Mouse (Mus musculus): ENCODE results near the gene Zfp810. TPM values are rescaled to one million over a fixed set of nuclear protein-coding genes. Genes with fewer than 3 reads are reported as not detected.

The Zfp810 gene
- polyA plus RNA-seq (2015; fragmentation: Nextera tagmentation; extraction: Ambion mirVana), result 16.9 and 18.2 TPM in 2 replicates

DNA sequence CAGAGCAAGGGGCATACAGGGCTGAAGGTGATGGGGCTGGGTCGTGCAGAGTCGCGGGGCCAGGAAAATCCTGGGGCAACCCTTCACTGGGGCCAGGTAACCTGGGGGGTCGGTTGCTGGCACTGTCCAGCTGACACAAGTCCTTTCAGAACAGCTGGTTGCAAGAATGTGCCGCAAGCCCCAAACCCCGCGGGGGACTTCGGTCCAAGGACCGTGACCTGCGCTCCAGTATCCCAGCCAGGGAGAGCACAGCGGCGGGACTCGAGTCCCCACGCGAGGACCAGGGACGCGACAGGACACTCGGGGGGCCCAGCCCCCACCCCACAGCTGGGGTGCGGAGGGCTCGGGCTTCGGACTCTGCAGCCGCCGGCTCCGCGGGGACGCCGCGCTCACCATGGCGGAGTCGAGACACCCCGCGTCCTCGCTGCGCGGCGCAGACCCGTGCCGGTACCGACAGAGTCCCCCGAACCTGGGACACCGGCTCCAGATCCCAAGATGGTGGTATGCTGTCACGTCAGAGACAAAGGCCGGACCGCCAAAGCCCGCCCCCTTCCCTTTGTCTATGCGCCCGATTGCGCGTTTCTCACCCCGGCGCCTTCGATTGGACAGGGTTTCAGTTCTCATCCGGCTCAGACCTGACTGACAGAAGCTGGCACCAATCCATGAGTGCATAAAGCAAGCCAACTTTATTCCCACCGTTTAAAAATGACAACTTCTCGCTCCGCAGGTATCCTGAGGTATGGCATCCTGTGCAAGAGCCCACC is at the start of gene Zfp810:
TSS of gene Zfp810 (minus strand) at position 493 of the 764 bp plus-strand sequence.
- peaks cover 10% of the 10 kb centered on the region for H3K4me1 ChIP-seq (replicated peaks; ENCODE audit: insufficient read depth, low read length)
- WGBS, result under 1% methylated on average over 56 of the region's 56 CpGs
- peak within 1 kb of the TSS; percentile 95 for H3K9ac ChIP-seq (ENCODE audit: low read depth, low read length)
- peak within 1 kb of the TSS; percentile 64 for H3K27ac ChIP-seq
- TF ChIP-seq CTCF (IDR thresholded peaks at IDR 0.05; ENCODE audit: low read depth), result no peak
- H3K9me3 ChIP-seq (replicated peaks; ENCODE audit: low read length), result no peaks in the 10 kb centered on the region
- H3K27me3 ChIP-seq (ENCODE audit: insufficient read depth, low read length), result no peaks in the 10 kb centered on the region
- ATAC-seq (replicated peaks; ENCODE audit: low FRiP score, low read depth) (peak; percentile 98), DNase-seq (ENCODE audit: low spot score) (peak; percentile 99)
- H3K36me3 ChIP-seq (ENCODE audit: insufficient read depth, low read length), result peaks cover 18% of the 10 kb centered on the region; the same call in 1 of the 2 replicates
- peak within 1 kb of the TSS; percentile 90 for H3K4me2 ChIP-seq (ENCODE audit: low read length)
- peak within 1 kb of the TSS; percentile 88 for H3K4me3 ChIP-seq (replicated peaks; ENCODE audit: low read depth, low read length)

DNA sequence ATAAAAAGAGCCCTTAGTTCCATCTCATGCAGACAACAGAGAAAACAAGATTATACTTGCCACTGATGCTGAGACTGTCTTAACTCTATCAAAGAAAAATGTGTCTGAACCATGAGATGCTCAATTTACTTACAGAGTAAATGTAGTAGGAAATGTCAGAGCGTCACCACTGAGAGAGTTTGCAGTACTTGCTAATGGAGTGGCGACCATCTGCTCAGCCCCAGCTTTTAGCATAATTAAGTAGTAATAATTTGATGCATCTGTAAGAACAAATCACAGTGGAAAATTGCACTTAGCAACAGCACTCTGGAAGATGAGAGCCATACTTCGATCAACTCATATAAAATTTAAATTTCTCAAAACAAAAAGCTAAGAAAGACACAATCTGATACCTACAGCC is 48.5 kb upstream of the Zfp810 start:
- no peak overlapping the region for H3K4me3 ChIP-seq (replicated peaks; ENCODE audit: low read depth, low read length)
- DNase-seq (ENCODE audit: low spot score) (no peak), ATAC-seq (replicated peaks; ENCODE audit: low FRiP score, low read depth) (no peak)
- peaks cover 40% of the 10 kb centered on the region for H3K36me3 ChIP-seq (ENCODE audit: insufficient read depth, low read length)
- no peaks in the 10 kb centered on the region for H3K27me3 ChIP-seq (ENCODE audit: insufficient read depth, low read length)
- WGBS, result 96% methylated on average over 3 of the region's 3 CpGs
- H3K4me1 ChIP-seq (replicated peaks; ENCODE audit: insufficient read depth, low read length), result no peaks in the 10 kb centered on the region
- H3K27ac ChIP-seq, result no peak overlapping the region
- H3K9me3 ChIP-seq (replicated peaks; ENCODE audit: low read length), result no peaks in the 10 kb centered on the region
- no peak for TF ChIP-seq CTCF (IDR thresholded peaks at IDR 0.05; ENCODE audit: low read depth)
- H3K4me2 ChIP-seq (ENCODE audit: low read length), result no peak overlapping the region
- no peak overlapping the region for H3K9ac ChIP-seq (ENCODE audit: low read depth, low read length)

DNA sequence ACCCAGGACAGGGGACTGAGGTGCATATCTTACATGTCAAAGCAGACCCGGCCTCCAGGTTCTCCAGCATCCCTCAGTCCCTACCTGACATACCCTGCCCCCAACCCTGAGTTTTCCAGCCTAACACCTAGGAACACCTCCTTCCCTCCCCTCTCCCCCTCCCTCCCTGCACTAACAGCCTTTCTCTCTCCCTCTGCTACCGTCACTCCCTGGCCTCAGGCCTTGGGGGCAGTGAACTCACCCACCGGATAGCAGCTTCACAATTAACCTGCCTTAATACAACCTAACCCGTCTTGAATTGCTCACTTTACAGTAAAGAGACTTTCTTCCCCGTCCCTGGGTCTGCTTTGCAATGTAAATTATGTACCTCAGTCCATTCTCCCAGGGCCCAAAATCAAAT is 46.5 kb upstream of the Zfp810 start:
- Histone ChIP-seq H3K27ac (no peak overlapping the region), H3K4me2 (ENCODE audit: low read length) (no peak overlapping the region), H3K36me3 (ENCODE audit: insufficient read depth, low read length) (peaks cover 28% of the 10 kb centered on the region), H3K27me3 (ENCODE audit: insufficient read depth, low read length) (no peaks in the 10 kb centered on the region), H3K9ac (ENCODE audit: low read depth, low read length) (no peak overlapping the region), H3K9me3 (replicated peaks; ENCODE audit: low read length) (no peaks in the 10 kb centered on the region), H3K4me1 (replicated peaks; ENCODE audit: insufficient read depth, low read length) (no peaks in the 10 kb centered on the region), H3K4me3 (replicated peaks; ENCODE audit: low read depth, low read length) (no peak overlapping the region)
- TF ChIP-seq CTCF (IDR thresholded peaks at IDR 0.05; ENCODE audit: low read depth), result no peak
- 77% methylated on average over 5 of the region's 5 CpGs for WGBS
- no peak for DNase-seq (ENCODE audit: low spot score)
- no peak for ATAC-seq (replicated peaks; ENCODE audit: low FRiP score, low read depth)

DNA sequence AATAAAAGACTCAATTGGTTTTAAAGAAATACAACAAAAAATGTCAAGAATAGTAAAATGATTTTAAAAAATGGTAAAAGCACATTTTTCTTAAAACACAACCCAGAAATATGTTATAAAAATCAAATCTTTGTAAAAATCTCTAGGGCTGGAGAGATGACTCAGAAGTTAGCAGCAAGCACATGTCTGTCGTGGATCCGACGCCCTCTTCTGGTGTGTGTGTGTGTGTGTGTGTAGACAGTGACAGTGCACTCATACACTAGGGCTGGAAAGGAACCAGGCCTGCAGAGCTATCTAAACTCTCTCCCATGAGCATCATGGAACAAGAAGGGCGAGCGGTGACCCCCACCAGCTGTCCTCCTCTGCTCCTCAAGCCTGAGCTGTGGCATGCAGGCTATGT is 46.0 kb upstream of the Zfp810 start:
- H3K4me2 ChIP-seq (ENCODE audit: low read length), result no peak overlapping the region
- no peaks in the 10 kb centered on the region for H3K27me3 ChIP-seq (ENCODE audit: insufficient read depth, low read length)
- no peak for ATAC-seq (replicated peaks; ENCODE audit: low FRiP score, low read depth)
- WGBS, result 95% methylated on average over 5 of the region's 5 CpGs
- TF ChIP-seq CTCF (IDR thresholded peaks at IDR 0.05; ENCODE audit: low read depth), result no peak
- no peak overlapping the region for H3K27ac ChIP-seq
- no peak for DNase-seq (ENCODE audit: low spot score)
- H3K9ac ChIP-seq (ENCODE audit: low read depth, low read length), result no peak overlapping the region
- no peaks in the 10 kb centered on the region for H3K9me3 ChIP-seq (replicated peaks; ENCODE audit: low read length)
- no peak overlapping the region for H3K4me3 ChIP-seq (replicated peaks; ENCODE audit: low read depth, low read length)
- peaks cover 25% of the 10 kb centered on the region for H3K36me3 ChIP-seq (ENCODE audit: insufficient read depth, low read length)
- H3K4me1 ChIP-seq (replicated peaks; ENCODE audit: insufficient read depth, low read length), result no peaks in the 10 kb centered on the region

DNA sequence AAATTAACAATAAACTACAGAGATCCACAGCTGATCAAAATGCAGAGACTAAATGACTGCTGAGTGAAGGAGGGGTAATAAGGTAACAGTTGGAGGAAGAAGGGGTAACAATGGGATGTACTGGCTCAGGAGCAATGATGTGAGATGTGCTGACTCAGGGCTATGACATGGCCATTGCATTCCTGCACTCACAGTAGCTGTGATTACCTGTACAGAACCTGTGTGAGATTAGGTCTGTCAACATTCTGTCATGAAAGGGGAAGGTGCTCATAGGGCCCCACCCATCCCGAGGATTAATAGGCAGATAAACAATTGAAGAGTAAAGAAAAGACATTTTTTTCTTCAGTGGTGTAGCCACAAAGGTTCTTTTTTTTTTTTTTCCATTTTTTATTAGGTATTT is 32.9 kb upstream of the Zfp810 start:
- no peak overlapping the region for H3K9ac ChIP-seq (ENCODE audit: low read depth, low read length)
- DNase-seq (ENCODE audit: low spot score), result no peak
- H3K9me3 ChIP-seq (replicated peaks; ENCODE audit: low read length), result no peaks in the 10 kb centered on the region
- H3K27me3 ChIP-seq (ENCODE audit: insufficient read depth, low read length), result no peaks in the 10 kb centered on the region
- no peak for TF ChIP-seq CTCF (IDR thresholded peaks at IDR 0.05; ENCODE audit: low read depth)
- WGBS, result 94% methylated on average over 1 of the region's 1 CpGs
- ATAC-seq (replicated peaks; ENCODE audit: low FRiP score, low read depth), result no peak
- peaks cover 4% of the 10 kb centered on the region; the same call in 1 of the 2 replicates for H3K36me3 ChIP-seq (ENCODE audit: insufficient read depth, low read length)
- H3K4me1 ChIP-seq (replicated peaks; ENCODE audit: insufficient read depth, low read length), result no peaks in the 10 kb centered on the region
- H3K4me3 ChIP-seq (replicated peaks; ENCODE audit: low read depth, low read length), result no peak overlapping the region
- H3K4me2 ChIP-seq (ENCODE audit: low read length), result no peak overlapping the region
- H3K27ac ChIP-seq, result no peak overlapping the region

DNA sequence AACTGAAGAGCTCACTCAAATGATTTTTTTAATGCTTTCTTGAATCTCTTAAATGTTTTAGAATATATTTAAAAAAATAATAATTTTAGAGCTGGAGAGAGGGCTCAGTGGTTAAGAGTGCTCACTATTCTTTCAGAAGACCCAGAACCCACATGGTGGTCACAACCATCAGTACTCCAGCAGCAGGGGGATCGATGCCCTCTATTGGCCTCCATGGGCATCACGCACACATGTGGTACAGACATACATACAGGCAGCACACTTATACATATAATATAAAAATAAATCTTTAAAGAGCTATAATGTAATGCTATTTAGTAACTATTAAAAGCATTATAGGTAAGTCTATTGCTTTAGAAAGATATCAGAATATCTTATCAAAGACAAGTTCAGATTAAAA is 29.8 kb upstream of the Zfp810 start:
- Histone ChIP-seq H3K9ac (ENCODE audit: low read depth, low read length) (no peak overlapping the region), H3K9me3 (replicated peaks; ENCODE audit: low read length) (no peaks in the 10 kb centered on the region), H3K4me1 (replicated peaks; ENCODE audit: insufficient read depth, low read length) (no peaks in the 10 kb centered on the region), H3K36me3 (ENCODE audit: insufficient read depth, low read length) (peaks cover 19% of the 10 kb centered on the region), H3K4me2 (ENCODE audit: low read length) (no peak overlapping the region), H3K27me3 (ENCODE audit: insufficient read depth, low read length) (no peaks in the 10 kb centered on the region), H3K4me3 (replicated peaks; ENCODE audit: low read depth, low read length) (no peak overlapping the region), H3K27ac (no peak overlapping the region)
- TF ChIP-seq CTCF (IDR thresholded peaks at IDR 0.05; ENCODE audit: low read depth), result no peak
- DNase-seq (ENCODE audit: low spot score) (no peak), ATAC-seq (replicated peaks; ENCODE audit: low FRiP score, low read depth) (no peak)
- 99% methylated on average over 2 of the region's 2 CpGs for WGBS
